Mouse (Mus musculus): Measurements from ENCODE around the gene Map3k9.

Gene Map3k9

GRCm38 (mm10) chr12:81788672-81789084, 7.7 kb upstream of the Map3k9 start:
- intact Hi-C loops (cut with DNase I) = loop anchor here (2.0 to 5.0 kb wide), 2 partner anchors 164 to 806 kb away; no protein-coding TSS in a partner anchor

GRCm38 (mm10) chr12:81787262-81787661, 6.3 kb upstream of the Map3k9 start:
- intact Hi-C loops (cut with DNase I) = loop anchor here (5.0 kb wide), 1 partner anchor 805 kb away; no protein-coding TSS in a partner anchor

DNA sequence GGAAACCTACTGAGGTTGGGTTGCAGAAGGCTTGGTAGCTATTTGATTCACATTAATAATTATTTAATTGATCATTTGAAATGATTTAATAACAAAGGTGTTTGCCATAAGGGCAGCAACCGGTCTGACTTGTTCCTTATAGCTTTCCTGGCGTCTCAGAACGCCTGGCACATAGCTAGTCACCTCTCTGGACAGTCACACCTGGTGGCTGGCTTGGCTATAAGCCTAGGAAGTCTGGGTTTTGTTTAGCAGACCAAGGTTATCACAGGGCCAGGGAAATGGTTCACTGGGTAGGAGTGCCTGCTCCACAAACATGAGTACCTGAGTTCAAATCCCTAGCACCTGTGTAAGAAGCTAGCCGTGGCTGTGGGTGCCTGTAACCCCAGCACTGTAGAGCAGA, 2.3 kb upstream of the Map3k9 start:
- intact Hi-C loops (cut with DNase I) = loop anchor here (5.0 kb wide), 2 partner anchors 46 to 61 kb away; no protein-coding TSS in a partner anchor

DNA sequence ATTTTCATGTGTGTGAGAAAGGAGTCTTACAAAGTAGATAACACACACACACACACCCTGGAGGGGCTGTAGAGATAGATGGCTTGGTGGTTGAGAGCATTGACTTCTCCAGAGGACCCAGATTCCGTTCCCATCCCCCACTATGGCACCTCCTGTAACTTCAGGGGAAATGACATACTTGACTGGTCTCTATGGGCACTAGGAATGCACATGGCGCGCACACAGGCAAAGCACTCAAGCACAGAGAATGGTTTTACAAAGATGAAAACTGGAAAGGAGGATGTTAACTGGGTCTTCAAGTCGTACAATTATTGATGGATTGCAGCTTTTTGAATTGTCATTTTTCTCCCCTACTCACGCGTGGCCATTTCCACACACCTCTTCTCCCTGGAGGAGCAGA, 1.6 kb upstream of the Map3k9 start:
- intact Hi-C loops (cut with DNase I) = loop anchor here (5.0 kb wide), 2 partner anchors 45 to 60 kb away; no protein-coding TSS in a partner anchor

DNA sequence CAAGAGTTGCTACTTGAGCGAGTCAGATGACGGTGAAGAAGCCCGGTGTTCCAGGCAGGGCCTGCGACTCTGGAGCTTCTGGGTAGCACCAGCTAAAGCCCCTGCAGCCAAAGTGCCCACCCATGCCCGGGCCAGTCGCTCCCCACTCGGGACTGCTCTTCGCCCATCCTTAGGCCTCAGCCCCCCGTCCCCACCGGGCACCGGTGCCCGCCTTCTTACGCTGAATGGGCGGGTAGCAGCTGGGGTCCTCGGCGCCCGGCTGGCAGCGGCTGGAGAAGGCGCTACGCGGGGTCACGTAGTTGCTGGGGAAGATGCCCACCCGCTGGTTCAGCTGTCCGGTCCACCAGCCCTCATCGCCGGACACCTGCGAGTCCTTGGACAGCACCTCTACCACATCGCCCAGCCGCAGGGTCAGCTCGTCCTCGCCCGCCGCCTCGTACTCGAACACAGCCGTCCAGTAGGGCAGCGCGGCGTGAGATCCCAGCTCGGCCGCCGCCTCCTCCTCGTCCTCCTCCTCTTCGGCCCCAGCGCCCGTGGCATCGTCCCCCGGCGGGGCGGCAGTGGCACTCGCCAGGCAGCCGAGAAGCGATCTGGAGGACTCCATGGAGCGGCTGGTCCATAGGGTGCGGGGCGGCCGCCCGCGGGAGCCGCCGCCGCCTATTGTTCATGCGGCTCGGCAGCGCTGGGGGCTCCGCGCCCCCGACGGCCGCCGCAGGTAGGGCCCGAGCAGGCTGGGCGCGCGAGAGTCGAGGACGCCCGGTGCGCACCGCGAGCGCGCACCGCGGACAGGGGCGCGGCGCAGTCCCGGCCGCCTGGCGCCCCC, 493 bp downstream of the Map3k9 start:
- intact Hi-C loops (cut with DNase I) = loop anchor here (5.0 kb wide), 2 partner anchors 43 to 58 kb away; no protein-coding TSS in a partner anchor

DNA sequence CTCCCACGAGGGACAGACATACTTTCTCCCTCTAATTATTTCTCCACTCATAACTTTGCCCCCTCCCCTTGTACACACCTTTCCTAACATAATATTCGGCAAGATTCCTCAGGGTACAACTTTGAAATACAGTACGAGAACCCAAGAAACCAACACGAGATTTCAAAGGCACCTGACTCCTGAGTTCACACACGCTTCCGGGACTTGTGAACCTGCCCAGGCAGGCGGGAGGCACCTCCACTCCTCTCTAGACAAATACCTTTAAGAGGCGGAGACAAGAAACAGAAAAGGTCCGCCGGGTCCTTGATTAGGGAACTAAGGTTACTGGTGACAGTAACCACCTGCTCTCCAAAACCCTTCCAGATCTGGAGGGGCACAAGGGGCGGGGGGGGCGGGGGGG, 1.1 kb downstream of the Map3k9 start:
- intact Hi-C loops (cut with DNase I) = loop anchor here (5.0 kb wide), 2 partner anchors 43 to 58 kb away; no protein-coding TSS in a partner anchor

DNA sequence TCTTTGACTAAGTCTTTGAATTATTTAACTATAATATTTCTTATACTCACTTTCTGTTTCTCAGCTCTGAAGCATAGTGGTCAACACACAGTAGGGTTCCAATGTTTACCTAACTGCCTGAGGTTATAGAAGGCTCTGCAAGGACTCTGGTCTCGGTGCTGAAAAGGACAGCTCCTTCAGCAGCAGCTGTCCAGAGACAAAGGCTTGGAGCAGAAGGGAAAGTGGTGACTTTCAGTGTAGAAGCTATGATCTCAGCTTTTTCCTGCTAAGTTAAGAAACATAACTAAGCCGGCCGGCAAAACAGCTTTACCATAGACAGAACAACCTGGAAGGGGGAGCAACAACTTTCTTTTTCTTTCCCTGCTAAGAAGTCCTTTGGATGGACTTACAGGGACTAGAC, 4.8 kb downstream of the Map3k9 start:
- intact Hi-C loops (cut with DNase I) = no loop called here

- intact Hi-C loops (cut with DNase I) = no loop called here
Observed at GRCm38 (mm10) chr12:81775641-81776040, 5.3 kb downstream of the Map3k9 start.

- intact Hi-C loops (cut with DNase I) = no loop called here
Observed at GRCm38 (mm10) chr12:81774186-81774585, 6.8 kb downstream of the Map3k9 start.

DNA sequence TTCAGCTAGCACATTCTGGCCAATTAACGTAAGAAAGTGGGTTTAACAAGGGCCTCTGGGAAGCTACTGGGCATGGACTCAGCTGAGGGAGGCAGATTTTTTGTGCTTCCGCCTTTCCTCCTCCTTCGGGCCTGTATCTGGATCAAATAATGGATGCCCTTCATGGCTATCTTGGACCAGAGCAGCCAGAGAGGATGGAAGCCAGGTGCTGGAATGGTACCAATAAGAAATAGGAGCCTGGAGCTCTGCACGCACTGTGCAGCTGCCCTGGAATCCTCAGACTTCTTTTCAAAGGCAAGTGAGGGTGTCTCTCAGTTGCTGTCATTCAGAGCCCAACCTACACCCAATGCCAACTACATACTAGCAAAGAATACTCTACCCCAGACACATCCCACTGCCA, 11.5 kb downstream of the Map3k9 start:
- intact Hi-C loops (cut with DNase I) = no loop called here

DNA sequence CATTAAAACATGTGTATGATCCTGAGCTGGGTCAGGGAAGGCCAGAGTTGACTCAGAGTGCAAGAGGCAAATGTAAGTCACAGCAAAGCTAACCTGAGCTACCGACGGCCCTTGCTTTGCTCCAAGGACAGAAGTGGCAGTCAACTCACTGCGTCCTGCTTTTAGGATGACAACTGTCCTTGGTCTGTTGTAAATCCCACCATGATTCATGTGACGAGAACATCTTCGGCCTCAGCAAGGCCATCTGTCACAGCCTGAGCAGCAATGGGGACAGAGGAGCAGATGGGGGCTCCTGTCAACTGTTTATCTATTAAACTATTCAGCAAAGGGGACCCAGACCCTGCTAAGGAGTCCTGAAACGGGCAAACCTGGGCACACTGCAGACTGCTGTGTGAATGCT, 15.6 kb downstream of the Map3k9 start:
- intact Hi-C loops (cut with DNase I) = no loop called here

GRCm38 (mm10) chr12:81764370-81764769, 16.6 kb downstream of the Map3k9 start:
- intact Hi-C loops (cut with DNase I) = no loop called here

DNA sequence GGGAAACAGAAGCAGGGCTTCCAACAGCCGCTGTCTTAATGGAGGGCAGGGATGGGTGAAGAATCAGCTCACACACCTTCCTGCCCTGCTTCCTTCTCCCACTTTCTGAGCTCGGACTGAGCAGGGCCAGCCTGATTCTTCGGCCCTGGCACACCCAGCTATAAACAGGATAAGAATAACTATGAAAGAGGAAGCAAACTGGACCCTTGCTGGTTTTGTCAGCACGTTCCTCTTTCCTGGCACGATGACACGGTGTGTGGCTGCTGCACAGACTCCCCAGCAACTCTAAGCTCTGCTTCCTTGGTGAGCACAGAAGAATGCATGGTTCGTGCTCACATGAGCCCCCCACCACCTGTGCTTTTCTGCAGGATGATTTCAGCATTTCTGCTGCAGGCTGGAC, 26.3 kb downstream of the Map3k9 start:
- intact Hi-C loops (cut with DNase I) = no loop called here

GRCm38 (mm10) chr12:81751116-81751515, 29.9 kb downstream of the Map3k9 start:
- intact Hi-C loops (cut with DNase I) = no loop called here

GRCm38 (mm10) chr12:81748918-81749317, 32.1 kb downstream of the Map3k9 start:
- intact Hi-C loops (cut with DNase I) = no loop called here

DNA sequence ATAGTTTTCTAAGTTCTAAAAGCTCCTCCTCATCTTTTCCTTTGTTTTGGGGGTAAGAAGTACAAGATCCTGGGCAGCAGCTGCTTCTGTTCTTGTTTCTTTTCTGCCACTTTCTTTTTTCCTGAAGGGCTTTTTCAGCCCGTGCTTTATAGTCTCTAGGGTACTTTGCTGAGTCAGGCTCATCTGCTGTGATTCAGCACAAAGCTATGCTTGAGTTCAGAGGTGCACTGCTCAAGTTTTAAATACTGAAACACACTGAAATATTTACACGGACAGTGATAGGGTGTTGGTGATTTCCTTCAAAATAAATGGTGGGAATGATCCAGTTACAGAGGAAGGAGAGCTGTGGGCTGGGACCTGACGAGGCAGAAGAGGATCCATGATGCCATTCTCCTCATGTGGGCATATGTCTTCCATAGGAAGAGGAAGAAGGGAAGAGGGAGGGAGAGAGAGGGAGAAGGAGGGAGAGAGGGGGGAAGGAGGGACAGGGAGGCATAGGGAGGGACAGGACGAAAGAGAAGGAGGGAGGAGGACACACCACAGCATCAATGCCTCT, 32.9 kb downstream of the Map3k9 start:
- intact Hi-C loops (cut with DNase I) = no loop called here

- intact Hi-C loops (cut with DNase I) = no loop called here
Observed at GRCm38 (mm10) chr12:81746400-81747024, 34.5 kb downstream of the Map3k9 start.

- intact Hi-C loops (cut with DNase I) = loop anchor here (5.0 kb wide), 1 partner anchor 47 kb away; the partner anchor contains the start of gene Map3k9
Observed at GRCm38 (mm10) chr12:81735246-81736070, 45.5 kb downstream of the Map3k9 start.

- intact Hi-C loops (cut with DNase I) = no loop called here
Observed at GRCm38 (mm10) chr12:81726246-81726822, 54.6 kb downstream of the Map3k9 start.

- intact Hi-C loops (cut with DNase I) = loop anchor here (5.0 kb wide), 1 partner anchor 58 kb away; the partner anchor contains the start of gene Map3k9
Observed at GRCm38 (mm10) chr12:81724776-81725175, 56.2 kb downstream of the Map3k9 start.

DNA sequence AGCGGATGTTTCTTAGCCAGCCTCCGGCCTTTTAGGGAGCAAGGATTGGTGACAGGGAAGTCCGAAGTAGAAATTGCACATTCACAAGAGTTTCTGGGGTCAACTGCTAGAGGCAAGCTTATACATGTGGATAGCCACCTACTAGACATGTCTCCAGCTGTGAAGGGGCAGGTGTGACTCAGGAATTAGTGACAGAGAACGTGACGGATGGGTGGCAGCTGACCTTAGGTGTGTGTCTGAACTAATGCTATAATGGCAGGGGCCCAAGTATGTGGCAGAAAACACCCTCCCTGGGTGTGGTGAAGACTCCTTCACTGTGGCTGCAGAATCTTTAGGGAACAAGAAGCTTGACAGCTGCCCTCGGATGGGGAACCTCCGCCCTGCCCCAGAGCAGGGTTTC, 57.6 kb downstream of the Map3k9 start:
- intact Hi-C loops (cut with DNase I) = loop anchor here (5.0 kb wide), 1 partner anchor 59 kb away; the partner anchor contains the start of gene Map3k9
